14 mouse cellular contexts compared by ENCODE assay signal in genomic region chr14:119585069-119585468, GRCm38 (mm10).
"Had no signal": no experiment of that assay in that cellular context is flagged by ENCODE, and none has a peak within 500 bp of the region (broad histone marks: within the 10 kb centered on the region; RNA-seq: fewer than 3 reads in every experiment).

No protein-coding gene starts in this region.

- H3K4me3 ChIP-seq: megakaryocyte, embryonic 14.5 days; midbrain, embryonic 12.5 days; neural tube, embryonic 12.5 days; stomach, embryonic 15.5 days had no signal

- H3K9ac ChIP-seq: lung, embryonic 14.5 days; midbrain, embryonic 12.5 days; neural tube, embryonic 12.5 days; stomach, embryonic 15.5 days had no signal

- ATAC-seq: midbrain, embryonic 16.5 days had no signal

- H3K9me3 ChIP-seq: midbrain, embryonic 12.5 days; neural tube, embryonic 12.5 days; stomach, embryonic 15.5 days had no signal

- H3K27me3 ChIP-seq: megakaryocyte, embryonic 14.5 days; midbrain, embryonic 12.5 days; neural tube, embryonic 12.5 days; stomach, embryonic 15.5 days had no signal

- DNase-seq: lung, adult 18-20 months; lung, embryonic 14.5 days; lung, postnatal 10 days; lung, postnatal 4 days; midbrain, embryonic 14.5 days; right cerebral cortex, postnatal 14 days; thymus, postnatal 14 days; thymus, postnatal 36 days had no signal

- H3K36me3 ChIP-seq: midbrain, embryonic 12.5 days; neural tube, embryonic 12.5 days; stomach, embryonic 15.5 days had no signal

- H3K27ac ChIP-seq: midbrain, embryonic 12.5 days; neural tube, embryonic 12.5 days; stomach, embryonic 15.5 days; stomach, postnatal 0 days had no signal

- H3K4me1 ChIP-seq: stomach, embryonic 15.5 days had no signal
